Mouse (Mus musculus): ENCODE results near the gene Frem2.

Frem2 gene

DNA sequence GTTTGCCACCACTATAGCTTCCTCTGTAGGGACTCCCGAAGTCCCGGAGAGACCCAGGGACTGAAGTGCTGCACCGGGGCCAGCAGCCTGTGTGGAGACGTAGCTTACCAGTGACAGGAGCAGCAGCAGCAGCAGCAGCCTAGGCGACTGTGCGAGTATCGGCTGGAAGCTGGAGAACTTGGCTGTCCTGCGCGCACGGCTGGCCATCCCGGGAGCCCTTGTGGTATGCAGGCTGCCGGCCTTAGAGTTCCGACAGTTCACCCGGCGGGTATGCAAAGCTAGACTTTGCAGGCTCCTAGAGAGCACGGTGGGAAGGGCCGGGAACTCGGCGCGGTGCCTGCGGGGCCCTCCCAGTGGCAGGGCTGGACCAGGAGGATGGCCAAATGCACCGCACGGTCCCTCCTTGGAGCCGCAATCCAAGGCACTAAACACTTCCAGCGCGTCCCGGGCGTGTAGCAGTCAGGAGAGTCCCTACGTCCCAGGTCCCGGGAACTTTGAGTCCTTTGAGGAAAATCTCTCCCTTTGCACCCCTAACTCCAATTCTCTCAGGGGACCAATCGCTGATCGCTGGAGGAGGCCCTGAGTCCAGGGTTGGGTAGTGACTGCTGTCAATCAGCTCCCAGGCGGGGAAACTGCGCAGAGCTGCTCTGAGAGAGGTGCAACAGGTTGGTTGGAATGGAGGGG is at the start of gene Frem2:
Gene Frem2 (minus strand): TSS at position 478 of the 684 bp plus-strand sequence.
- in situ Hi-C loops (cut with MboI) = no loop called here

DNA sequence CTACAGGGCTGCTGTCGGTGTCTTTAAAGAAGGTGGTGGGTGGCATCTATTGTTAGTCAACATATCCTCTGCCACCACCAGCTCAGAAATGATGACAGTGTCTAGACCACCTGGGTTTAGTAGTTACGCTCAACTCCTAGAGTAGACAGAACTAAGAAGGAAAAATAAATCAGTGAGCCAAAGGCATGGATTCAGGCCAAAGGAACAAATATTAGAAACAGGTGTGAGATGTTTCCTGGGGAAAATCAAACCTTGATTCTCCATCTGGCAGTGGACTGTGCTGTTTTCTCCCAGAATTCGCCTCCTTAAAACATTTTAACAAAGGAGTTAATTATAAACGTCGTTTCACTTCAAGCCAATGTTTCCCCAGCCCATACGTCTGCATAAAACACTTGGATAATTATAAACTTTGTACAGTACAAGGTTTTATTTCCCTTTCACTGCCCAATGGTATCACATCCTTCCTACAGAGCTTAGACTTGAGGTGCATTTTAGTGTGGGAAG is 48.9 kb upstream of the Frem2 start:
- in situ Hi-C loops (cut with MboI) = no loop called here

DNA sequence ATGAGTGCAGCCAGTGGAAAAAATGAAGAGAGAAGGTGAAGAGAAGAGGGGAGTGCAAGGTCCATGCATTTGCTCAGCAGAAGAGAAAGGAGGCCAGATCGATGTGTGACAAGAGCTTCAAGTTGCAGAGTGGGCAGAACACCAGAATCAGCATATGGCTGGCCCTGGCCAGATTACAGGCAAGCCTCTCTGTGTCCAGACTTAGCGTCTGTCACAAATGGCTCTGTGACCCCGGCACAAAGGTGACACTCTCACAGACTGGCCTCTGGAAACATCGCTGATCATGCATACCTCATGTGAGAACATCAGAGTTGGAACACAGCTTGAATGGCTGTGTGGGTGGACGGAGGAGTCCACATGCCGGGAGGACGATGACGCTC is 46.0 kb upstream of the Frem2 start:
- in situ Hi-C loops (cut with MboI) = no loop called here

DNA sequence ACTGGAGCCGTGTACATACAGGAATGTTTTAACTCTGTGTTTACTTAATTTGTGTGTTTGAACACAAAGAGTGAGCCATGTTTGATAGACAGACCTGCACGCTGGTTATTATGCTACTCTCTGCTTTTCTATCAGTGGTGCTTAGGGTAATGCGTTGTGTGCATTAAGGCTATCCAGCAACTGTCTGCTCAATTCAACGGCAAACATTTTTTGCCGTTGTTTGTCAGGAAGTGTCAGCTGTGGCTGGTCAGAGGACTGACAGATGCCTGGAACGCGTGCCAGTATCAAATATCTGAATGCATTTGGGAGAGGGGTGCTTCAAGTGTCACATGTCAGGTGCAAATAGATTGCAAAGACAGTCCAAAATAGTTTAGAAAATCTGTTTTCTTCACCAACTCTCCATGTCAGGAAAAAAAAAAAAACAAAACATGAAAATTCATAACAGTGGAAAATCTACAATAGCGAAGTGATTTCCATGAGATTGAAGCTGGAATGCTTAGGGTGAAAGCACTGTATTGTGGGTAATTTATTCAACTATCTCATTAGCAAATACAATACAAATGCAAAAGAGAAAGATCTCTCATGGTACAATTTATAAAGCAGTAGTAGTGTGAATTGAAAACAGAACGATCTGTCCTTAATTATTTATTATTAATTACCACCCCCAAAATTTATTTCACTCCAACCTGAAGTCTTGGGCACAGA is 45.4 kb upstream of the Frem2 start:
- in situ Hi-C loops (cut with MboI) = no loop called here

DNA sequence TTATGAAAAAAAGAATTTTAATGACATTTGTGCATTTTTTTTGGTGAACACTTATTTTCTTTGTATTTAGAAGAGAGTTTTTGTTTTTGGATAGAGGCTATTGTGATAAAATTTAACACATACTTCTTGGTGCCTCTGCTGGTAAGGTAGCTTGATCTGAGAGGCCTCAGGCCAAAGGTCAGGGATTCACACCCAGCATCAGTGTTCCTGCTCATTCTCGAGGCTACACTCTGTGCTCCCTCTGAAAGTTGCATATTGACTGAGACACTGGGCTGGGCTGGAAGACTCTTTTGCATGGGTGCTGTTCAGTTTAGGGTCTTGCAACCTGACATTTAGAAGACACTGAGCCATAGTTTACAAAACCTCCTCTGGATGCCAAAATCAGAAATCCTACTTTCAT is 44.8 kb upstream of the Frem2 start:
- in situ Hi-C loops (cut with MboI) = no loop called here

DNA sequence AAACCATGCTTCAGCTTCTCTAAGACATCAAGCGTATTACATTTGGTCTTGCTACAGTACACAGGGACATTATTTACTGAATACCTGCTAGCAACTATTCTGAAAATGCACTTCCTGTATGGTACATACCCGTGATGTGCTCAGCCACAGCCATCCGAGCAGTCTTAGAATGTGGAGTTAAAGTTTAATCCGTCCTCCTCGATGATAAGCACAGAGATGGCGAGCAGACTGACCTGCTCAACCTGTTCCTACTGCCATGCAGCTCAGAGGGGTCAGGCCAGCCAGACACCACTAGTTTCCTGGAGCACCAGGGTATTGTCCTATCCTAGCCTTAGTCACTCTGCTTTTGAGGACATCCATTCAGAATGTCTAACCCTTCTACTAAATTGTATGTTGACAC is 30.6 kb upstream of the Frem2 start:
- in situ Hi-C loops (cut with MboI) = no loop called here

DNA sequence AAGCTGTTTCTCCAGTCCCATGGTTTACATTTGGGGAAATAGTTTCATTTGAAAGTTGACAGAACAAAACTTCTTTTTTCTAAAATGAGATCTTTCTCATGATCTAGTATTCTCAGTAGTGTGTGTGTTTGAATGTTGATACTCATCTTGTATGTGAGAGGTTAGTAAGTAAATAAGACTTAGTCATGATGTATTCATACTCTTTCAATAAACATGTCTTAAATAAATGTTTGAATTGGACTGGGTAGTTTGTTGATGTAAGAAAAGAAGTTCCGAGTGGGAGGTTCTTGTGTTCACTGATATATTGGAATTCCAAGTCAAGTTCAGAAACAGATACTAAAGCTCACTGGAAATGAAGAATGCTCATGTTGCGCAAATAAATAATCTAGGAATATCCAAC is 25.1 kb upstream of the Frem2 start:
- in situ Hi-C loops (cut with MboI) = no loop called here

DNA sequence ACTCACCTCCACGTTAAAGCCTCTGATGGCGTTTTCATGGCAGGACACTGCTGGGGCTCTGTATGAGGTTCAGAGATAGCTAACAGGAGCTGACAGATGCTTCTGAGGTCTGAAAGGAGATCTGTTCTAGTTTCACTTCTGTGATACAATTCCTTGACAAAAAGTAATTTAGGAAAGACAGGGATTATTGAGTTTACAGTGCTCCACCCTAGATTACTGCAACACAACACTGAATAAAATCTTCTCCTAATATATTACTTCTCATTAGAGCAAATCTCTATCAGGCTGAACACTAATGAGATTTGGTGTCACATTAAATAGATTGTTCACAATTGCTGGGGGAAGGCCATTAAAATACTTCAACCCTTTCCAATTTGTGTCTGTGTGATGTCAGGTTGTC is 23.7 kb upstream of the Frem2 start:
- in situ Hi-C loops (cut with MboI) = no loop called here

DNA sequence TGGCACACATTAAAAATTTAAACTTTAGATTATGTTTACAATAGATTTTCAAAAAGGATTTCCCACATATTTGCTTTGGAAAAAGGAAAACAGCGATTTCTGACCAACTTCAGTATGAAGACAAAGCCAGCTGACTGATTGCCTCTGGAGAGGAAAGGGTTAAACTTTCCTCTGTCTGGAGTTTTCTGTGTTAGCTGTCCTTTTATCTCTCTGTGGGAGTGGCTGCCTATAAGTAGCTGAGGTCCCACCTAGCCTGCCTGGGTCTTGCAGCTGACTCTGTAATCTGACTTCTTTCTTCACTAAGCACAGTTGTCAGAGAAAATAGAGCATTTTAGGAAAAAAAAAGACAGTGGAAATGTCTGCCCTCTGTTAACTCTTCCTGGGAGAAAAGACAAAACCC is 17.1 kb upstream of the Frem2 start:
- in situ Hi-C loops (cut with MboI) = no loop called here

DNA sequence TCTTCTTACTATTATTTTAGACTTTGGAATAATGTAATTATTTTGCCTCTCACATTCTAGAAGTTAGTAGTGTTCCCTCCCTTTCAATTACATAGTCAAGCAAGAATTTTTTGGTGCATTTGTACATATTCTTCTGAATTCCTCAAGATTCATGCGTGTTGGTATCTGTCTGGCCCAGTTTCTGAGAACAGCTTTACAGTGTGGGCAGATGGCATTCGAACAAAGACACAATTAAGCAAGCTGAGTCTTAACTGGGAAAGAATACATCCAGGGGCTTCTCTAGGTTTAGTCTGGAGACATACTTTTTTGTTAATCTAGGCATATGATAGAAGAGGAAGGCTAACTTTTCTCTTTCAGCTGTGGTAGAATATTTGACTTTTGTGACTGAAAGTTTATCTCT is 12.6 kb upstream of the Frem2 start:
- in situ Hi-C loops (cut with MboI) = no loop called here

DNA sequence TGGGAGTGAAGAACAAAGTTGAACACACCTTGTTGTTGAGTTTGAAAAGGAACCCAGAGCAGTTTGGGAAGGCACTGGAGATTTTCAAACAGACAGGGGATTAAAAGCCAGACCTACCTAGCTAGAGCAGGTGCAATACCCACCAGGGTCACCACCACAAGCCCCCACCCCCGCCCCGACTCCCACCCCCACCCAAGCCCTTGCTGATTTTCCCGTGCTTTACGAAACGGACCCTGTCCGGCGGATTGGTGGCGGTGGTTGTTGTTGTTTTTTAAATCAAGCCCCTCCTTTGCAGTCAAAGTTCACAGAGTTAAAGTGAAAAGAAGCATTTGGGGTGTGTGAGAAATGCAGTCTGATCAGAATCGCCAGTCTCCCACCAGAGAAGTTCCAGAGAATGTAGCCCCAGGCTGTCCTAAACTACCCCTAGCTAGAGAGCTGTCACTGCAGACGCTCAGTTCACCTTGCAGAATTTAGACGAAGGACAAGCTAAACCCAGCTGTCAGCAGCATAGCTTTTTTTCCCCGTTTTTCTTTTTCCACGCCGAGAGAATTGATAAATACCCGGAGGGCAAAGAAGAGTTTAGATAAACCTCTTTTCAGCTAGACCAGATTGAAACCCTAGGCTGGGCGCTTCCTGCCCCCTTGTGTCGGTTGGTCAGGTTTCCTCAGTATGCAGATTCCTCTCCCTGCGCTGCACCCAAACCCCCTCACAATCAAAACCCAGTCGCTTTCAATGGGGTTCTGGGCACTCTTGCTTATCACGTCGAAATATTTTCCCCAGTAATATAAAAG is 784 bp upstream of the Frem2 start:
- in situ Hi-C loops (cut with MboI) = no loop called here

DNA sequence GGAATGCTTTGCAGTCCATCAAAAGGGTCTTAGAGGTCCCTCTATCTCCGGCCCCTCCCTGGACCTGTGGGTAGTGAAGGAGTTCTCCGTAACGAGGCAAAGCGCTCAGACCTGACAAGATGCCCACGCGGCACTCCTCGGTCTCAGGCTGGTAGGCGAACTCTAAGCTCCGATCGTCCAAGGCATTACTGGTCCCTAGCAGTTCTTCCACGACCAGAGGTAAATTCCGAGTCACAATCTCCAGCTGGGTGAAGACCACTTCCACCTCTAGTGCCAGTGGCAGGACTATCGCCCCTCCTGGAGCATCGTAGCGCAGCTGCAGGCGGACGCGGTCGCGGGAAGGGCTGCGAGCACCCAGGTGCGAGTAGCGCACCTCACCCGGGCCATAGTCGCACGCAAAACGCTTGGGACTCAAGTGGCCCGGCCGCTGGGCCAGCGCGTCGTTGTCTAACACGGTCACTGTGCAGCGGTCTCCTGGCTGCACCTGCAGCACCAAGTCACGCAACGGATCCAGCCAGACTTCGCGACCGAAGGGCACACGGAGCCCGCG is 752 bp downstream of the Frem2 start:
- in situ Hi-C loops (cut with MboI) = no loop called here

DNA sequence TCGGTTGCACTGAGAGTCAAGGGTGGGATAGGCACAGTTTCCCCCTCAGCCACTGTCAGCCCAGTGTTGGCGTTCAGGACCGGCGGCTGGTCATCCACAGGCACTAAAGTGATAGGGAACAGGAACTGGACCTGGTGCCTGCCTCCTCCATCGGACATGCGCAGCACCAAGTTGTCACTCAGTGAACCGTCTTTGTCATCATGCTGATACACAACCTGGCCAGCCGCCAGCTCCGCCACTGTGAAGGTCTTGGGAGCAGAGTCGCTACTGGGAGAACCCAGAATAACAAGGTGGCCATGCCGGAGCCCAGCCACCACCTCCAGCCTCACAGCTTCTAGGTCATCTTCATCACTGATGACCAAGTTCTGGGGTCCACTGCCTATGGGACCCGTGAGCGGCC is 1.8 kb downstream of the Frem2 start:
- in situ Hi-C loops (cut with MboI) = no loop called here

DNA sequence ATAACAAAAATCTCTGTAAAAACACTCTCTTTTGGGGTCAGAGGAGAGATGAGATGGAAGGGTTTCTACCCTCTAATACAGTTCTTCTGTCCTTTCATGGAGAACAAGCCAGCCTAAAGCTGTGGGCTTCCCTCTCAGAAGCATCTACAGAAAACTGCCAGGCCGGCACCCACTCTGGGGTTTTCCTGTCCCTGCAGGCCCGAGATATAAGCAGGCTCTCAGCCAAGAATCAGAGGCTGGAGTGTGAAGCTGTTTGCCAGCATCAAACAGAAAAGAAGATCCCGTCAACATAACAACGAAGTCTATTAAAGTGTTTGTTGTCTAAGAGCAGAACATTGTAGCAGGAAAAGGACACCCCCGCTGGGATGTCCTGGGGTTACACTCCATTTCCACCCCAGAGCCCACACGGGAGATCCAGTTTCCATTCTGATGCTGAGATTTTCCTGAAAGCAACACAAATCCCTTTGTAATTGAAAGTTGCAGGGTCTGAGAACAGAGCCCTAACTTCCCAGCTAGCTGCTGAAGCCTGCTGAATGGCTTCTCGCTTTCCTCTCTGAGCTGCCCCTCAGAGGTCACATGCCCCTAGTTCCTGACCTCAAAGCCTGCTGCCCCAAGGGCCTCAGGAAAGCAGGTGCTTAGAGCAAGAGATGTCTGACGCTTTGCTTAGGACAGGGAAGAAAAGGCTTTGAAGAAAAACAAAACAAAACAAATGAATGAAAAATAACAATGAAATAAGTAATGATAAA is 7.0 kb downstream of the Frem2 start:
- in situ Hi-C loops (cut with MboI) = no loop called here

DNA sequence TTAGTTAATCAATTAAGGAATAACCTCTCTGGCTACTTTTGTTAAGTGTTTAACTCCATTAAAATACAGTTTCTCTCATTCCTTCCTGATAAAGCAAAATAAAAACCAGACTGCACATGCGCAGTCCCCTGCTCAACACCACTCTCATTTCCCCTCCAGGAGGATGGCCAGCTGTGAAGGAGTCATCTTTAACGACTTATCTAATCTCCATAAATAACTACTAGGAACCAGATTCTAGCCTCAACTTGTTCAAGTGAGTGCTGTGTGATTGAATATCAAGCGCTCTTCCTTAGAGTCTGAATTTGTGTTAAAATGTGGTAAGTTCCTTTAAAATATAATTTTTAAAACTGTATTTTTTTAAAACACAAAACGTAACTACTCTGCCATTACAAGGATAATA is 7.7 kb downstream of the Frem2 start:
- in situ Hi-C loops (cut with MboI) = no loop called here

DNA sequence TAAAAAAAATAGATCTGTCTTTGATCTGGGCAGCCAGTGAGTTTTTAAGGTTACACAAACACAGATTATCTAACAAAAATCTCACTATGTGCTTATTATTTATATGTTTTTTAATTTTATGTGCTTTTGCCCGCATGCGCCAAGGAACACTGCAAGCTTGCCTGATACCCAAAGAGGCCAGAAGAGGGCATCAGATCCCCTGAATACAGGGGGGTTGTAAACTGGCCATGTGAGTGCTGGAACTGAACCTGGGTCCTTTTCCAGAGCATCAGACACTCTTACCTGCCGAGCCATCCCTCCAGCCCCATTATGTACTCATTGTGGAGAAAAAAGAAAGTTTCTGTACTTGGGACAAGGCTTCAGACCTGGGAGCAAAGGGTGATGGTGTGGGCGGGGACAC is 8.3 kb downstream of the Frem2 start:
- in situ Hi-C loops (cut with MboI) = no loop called here

DNA sequence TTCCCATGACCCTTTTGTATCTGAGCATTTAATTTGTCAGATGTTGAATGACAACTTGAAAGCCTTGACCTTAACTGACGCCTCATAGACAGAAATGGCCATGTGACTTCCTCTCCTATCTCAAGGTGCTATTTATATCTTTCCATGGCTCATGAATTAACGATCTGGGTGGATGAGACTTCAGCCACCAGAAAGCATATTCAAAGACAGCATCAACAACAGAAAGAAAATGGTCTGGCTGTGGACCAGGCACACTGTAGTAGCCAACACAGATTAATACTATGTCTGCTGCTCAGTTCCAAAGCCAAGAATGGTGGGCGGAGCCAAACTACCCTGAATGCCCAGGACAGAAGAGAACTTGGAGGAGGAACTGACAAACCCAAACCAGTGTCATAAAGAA is 21.2 kb downstream of the Frem2 start:
- in situ Hi-C loops (cut with MboI) = no loop called here

DNA sequence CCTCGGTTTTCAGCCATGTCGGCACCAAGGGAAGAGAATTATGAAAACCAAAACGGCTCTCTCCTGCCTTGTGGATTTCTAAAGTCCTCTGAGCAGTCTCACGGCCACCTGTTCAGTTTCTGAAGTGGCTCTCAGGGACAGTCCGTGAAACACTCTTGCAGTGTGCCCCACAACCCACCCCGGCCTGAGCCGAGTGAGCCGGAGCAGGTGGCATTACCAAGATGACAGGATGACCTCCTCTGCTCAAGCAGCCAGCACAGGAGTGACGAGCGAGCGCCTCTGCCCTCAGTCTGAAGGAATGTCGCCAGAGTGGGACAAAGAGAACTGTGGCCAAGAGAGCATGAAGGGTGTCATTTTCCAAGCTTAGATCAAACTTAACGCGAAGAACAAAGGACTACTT is 26.0 kb downstream of the Frem2 start:
- in situ Hi-C loops (cut with MboI) = no loop called here

DNA sequence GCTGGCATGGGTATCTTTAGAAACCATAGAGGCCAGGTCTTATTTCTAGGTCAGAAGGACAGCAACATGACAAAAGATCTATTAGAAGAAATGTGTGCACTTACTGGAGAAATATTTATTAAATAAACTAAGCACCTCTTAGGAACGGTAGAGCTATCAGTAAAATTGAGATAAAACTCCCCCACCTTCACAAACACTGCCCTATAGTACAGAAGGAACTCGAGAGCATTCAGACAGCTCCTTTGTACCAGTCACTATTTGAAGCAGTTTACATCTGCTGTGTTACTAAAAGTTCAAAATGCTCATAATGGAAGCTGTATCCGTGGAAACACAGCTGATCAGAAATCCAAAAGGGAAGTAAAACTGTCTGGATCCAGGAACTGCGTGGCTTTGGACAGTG is 26.5 kb downstream of the Frem2 start:
- in situ Hi-C loops (cut with MboI) = no loop called here

DNA sequence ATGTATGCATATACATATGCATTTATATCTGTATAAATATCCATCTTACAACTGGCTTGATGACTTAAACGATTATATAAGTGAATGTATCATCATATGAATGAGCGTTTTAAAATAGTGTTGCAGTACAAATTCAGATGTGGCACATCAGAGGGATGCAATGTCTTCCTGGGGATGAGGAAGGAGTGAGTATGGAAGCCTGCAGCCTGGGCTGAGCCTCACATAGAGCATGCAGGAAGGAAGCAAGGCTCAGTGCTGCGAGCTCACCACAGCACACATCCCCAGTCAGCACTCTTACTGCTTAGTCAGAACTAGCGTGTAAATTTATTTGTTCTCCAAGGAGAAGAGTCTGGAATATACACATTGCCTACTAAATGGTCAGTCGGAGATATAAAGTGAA is 27.2 kb downstream of the Frem2 start:
- in situ Hi-C loops (cut with MboI) = no loop called here

DNA sequence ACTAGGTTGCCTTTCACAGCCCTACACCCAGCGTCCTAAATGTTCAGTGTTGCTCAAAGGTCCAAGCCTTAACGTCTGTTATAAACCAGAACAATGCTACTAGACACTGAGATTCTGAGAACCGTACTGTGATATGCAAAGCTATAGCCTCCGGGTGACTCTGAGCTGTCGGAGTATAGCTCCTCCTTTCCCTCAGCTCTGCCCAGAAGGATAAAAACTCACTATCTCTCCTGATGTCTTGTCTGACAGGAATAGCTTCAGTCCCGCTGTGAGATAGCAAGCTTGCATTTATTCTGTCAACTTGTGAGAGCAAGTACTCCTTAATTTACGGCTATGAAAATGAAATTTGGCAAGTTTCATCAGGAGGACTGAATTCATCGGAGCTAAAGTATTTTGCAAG is 33.9 kb downstream of the Frem2 start:
- in situ Hi-C loops (cut with MboI) = no loop called here

DNA sequence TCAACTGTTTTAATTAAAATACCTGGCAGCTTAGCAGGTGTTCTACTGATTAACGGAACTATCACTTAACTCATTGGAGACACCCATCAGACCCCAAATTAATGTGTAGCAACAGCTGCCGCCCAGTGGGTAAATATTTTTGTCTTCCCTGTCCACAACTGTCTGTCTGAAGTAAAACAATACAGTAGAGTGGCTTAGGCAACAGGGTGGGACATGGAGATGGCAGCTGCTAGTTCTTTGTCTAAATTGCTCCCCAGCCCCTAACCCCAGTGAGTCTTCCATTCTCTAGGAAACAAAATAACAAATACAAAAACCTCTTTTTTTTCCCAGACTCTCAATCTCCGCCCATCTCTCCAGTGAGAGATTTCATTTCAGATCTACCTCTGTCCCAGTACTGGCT is 36.2 kb downstream of the Frem2 start:
- in situ Hi-C loops (cut with MboI) = no loop called here

Data from mature B cell (primary cell).